Mouse (Mus musculus): ENCODE measurements around the gene Clmn. TPM values are rescaled to one million over a fixed set of nuclear protein-coding genes. Genes with fewer than 3 reads are reported as not detected.

Gene Clmn
- 17.3 TPM for polyA plus RNA-seq (2014; fragmentation: Illumina TruSeq; extraction: RNeasy Lipid Tissue Mini Kit (QIAGEN cat#74804); ENCODE audit: low read depth, low replicate concordance)

DNA sequence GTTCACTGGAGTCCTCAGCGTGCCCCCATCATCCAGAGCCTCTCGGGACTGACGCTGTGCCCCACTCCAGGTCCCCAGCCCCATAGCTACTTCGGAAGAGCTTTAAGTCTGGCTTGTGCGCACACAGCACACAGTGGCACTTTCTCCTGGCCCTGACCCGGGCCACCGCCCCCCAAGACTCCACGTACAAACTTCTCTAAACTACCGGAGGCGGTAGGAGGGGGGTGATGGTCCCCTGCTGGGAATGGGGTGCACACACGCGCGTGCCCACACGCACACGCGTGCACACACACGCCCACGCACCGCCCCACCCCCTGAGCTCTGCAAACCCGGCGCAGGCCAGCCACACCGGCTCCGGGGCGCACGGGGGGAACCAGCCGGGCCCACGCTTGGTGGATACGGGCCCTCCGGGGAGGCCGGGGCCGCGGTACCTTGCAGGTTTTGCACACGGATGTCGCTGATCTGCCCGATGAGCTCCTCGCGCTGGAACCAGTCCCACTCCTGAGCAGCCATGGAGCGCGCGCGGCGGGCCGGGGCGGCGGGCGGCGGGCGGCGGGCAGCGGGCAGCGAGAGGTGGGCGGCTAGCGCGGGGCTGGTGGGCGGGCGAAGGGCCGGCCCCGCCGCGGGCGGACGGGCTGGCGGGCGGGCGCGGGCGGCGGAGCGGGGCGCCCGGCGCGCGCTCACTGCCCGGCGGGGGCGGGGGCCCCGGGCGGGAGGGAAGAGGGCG is at the start of gene Clmn:
Gene Clmn (minus strand): TSS at position 638 of the 727 bp plus-strand sequence.

DNA sequence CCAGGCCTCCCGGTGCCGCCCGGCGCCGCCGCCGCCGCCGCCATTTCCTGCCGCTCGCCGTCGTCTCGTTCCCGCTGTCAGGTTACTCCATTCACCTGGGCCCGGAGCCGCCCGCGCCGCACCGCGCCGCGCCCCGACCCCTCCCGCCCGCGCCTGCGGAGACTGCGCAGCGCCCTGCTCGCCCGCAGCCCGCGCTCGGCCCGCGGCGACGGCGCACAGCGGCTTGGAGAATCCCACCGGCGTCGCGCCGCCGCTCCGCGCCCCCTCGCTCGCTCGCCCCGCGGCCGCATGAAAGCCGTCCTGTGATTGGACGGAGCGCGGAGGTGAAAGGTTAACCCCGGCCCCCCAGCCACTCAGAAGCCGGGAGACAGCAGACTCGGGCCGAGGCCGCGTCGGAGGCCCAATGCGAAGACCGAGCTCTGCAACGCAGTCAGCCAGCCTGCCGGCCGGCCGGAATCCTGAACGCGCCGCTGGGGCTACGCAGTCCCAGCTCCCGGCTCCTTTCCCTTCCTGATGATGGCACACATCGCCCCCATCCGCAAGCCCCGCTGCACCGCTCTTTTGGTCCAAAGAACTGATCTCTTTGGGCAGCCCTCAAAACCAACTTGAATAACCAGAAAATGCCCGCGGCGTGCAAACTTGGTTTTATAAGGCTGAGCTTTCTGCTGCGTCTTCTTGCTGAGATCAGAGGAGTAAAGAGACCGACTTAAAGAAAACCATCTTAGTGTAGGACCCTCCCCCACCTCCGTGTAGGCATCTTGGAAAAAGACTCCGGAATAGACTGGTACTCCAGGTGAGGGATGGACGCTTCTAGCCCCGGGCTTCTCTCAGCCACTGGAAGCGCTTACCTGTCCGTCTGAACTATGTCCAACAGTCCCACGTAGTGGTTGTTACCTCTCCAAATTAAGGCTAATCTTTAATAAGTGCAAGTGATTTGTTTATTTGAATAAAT is 112.8 kb downstream of the Clmn start, which contains the start of gene Dicer1:
Gene Dicer1 (minus strand): TSS at position 139 of the 952 bp plus-strand sequence.

Other genes with a start within 250 kb of the Clmn start
- 11.6 TPM for gene Dicer1, start 113.1 kb downstream of the Clmn start, polyA plus RNA-seq (2014; fragmentation: Illumina TruSeq; extraction: RNeasy Lipid Tissue Mini Kit (QIAGEN cat#74804); ENCODE audit: low read depth, low replicate concordance)
- 0.53 TPM for gene Syne3, start 144.7 kb upstream of the Clmn start, polyA plus RNA-seq (2014; fragmentation: Illumina TruSeq; extraction: RNeasy Lipid Tissue Mini Kit (QIAGEN cat#74804); ENCODE audit: low read depth, low replicate concordance)
- gene Glrx5, start 167.6 kb upstream of the Clmn start, polyA plus RNA-seq (2014; fragmentation: Illumina TruSeq; extraction: RNeasy Lipid Tissue Mini Kit (QIAGEN cat#74804); ENCODE audit: low read depth, low replicate concordance) = 25.1 TPM

Measured in liver, adult 10 weeks (tissue).